Mouse (Mus musculus): Measurements from ENCODE around the gene Arpc1b.

DNA sequence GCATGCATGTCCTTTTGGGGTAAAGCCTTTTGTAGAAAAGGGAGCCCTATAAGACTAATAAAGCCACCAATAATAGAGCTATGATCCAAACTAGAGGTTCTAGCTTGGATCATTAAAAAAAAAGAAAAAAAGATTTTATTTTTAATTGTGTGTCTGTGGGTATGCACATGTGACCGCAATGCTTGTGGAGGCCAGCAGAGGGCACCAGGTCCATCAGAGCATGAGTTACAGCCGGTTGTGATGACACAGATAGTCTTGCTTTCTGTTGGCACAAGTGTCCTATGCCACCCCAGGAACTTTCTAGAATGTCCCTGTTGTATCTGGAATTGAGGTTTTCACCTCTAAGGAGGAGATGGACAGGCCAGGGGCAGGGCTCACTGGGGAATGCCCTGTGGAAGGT, 5.4 kb downstream of the Arpc1b start:
- TF ChIP-seq CTCF (IDR thresholded peaks at IDR 0.05; ENCODE audit: borderline replicate concordance, control insufficient read depth, extremely low read depth, insufficient read depth, low read length, poor library complexity): no peak
- TF ChIP-seq POLR2A (IDR thresholded peaks at IDR 0.05; ENCODE audit: control insufficient read depth, extremely low read depth, insufficient read depth, low read length, poor library complexity): no peak
